Mouse (Mus musculus) G1E (cell line): ENCODE measurements around the gene Cdipt.

Source experiments
- CTCF ChIP-seq: IDR thresholded peaks from 2 replicates; pipeline ENCODE4 v1.5.1; 2012; ENCODE audit warnings: low read depth, low read length, inconsistent platforms, mixed read lengths
- GATA1 ChIP-seq: IDR thresholded peaks from 2 replicates; pipeline ENCODE4 v1.6.1; 2012; ENCODE audit warnings: borderline replicate concordance, low read length, inconsistent platforms, mixed read lengths
- GATA2 ChIP-seq: IDR thresholded peaks from 2 replicates; pipeline ENCODE4 v1.6.1; 2012; ENCODE audit warnings: low read depth, low read length, inconsistent platforms, borderline replicate concordance
- POLR2AphosphoS5 ChIP-seq: IDR thresholded peaks from 2 replicates; pipeline ENCODE4 v1.6.1; 2012; ENCODE audit warnings: low read depth, low read length, inconsistent platforms; ENCODE audit not compliant: insufficient replicate concordance
- TAL1 ChIP-seq: conservative IDR thresholded peaks from 2 replicates; pipeline ENCODE4 v1.6.1; 2012; ENCODE audit warnings: low read depth, low read length, inconsistent platforms, mixed read lengths

DNA sequence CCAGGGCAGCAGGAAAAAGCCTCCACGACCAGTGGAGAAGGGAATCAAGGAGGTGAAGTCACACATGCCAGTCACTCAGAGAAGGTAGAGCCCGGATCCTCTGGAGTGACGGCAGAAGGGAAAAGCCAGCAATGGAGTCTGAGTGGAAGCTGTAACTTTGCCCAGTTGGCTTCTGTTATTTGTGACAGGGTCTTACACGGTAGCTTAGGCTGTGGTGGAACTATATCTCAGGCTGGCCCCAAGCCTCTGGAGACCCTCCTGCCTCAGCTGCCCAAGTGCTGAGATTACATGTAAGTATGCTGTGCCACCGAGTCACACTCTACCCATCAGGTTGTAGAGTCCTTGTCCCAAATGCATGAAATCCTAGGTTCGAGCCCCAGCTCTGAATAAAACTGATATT lies 37.7 kb downstream of the Cdipt start:
- TF ChIP-seq CTCF (no peak), GATA1 (no peak), POLR2AphosphoS5 (no peak), TAL1 (no peak), GATA2 (no peak)
